ENCODE assay signal across 24 mouse cellular contexts in the genomic region with DNA sequence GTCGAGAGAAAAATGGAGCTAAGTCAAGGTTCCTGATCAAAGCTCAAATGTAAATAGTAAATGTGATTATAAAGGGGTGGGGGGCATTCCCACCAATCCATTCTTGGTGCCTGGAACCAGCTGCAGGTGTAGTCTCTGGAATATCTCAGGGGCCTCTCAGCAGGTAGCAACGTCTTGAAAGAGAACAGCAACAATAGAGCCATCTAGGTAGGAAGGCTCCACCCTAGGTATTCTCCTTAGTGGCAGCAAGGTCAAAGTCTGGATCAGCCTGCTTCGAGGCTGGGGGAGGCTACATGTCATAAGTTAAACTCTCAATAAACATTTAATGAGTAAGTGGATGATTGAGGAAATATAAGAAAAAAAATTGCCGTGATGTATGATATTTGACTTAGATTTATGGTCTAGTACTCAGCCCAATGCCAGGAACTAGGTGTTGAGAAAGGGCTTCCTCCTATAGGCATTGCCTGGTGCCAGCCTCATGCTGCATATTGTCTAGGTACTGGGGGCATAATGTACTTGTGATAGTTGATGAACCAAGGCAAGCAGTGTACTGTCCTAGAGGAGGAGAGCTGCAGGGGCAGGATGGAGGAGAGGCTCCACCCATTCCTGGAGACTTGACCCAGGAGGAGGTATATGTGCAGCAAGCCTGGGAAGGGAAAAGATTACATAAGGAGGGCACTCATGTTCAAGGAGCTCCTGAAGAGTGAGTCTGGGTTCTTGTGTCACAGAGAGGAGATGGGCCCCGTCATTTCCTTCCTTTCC. TPM values are rescaled to one million over a fixed set of nuclear protein-coding genes. Genes with fewer than 3 reads are reported as not detected.
DNase-seq lines count a peak whose midpoint lies in the region; ATAC-seq and TF ChIP-seq lines count a peak whose summit lies in the region.
"Had no signal": no experiment of that assay in that cellular context is flagged by ENCODE, and none has a peak within 500 bp of the region (broad histone marks: within the 10 kb centered on the region; RNA-seq: fewer than 3 reads in every experiment).

No protein-coding gene starts in this region.

- H3K9ac ChIP-seq in hindbrain, embryonic 14.5 days, result no peak overlapping the region
- H3K9ac ChIP-seq in forebrain, embryonic 12.5 days, result no peak overlapping the region
- H3K9ac ChIP-seq: heart, embryonic 15.5 days; hindbrain, embryonic 15.5 days; kidney, embryonic 15.5 days; liver, embryonic 14.5 days; midbrain, embryonic 13.5 days had no signal

- peaks cover 3% of the 10 kb centered on the region for H3K4me1 ChIP-seq in lung, adult 2 months (ENCODE audit: control insufficient read depth, insufficient read depth, low read length)
- peaks cover 28% of the 10 kb centered on the region for H3K4me1 ChIP-seq in small intestine, adult 2 months (ENCODE audit: control insufficient read depth, insufficient read depth, insufficient read length, low read length)
- no peaks in the 10 kb centered on the region for H3K4me1 ChIP-seq in hindbrain, embryonic 14.5 days (replicated peaks; ENCODE audit: control insufficient read depth, insufficient read depth, low read length)
- no peaks in the 10 kb centered on the region for H3K4me1 ChIP-seq in forebrain, embryonic 12.5 days
- H3K4me1 ChIP-seq: embryonic facial prominence, embryonic 10.5 days; hindbrain, embryonic 15.5 days; midbrain, embryonic 13.5 days had no signal

- H3K27ac ChIP-seq in small intestine, adult 2 months (ENCODE audit: insufficient read depth, low read depth, low read length), result peak overlapping the region; percentile 83
- no peak overlapping the region for H3K27ac ChIP-seq in hindbrain, embryonic 14.5 days
- no peak overlapping the region for H3K27ac ChIP-seq in forebrain, embryonic 12.5 days
- H3K27ac ChIP-seq: embryonic facial prominence, embryonic 10.5 days; heart, embryonic 15.5 days; hindbrain, embryonic 15.5 days; kidney, embryonic 15.5 days; liver, embryonic 14.5 days; midbrain, embryonic 13.5 days had no signal

- H3K9me3 ChIP-seq in hindbrain, embryonic 14.5 days (ENCODE audit: control insufficient read depth, low read length), result no peaks in the 10 kb centered on the region
- H3K9me3 ChIP-seq in forebrain, embryonic 12.5 days, result no peaks in the 10 kb centered on the region
- H3K9me3 ChIP-seq: embryonic facial prominence, embryonic 10.5 days; heart, embryonic 15.5 days; hindbrain, embryonic 15.5 days; midbrain, embryonic 13.5 days had no signal

- TF ChIP-seq POLR2A in lung, adult 2 months (IDR thresholded peaks at IDR 0.05; ENCODE audit: borderline replicate concordance, extremely low read depth, low read depth, low read length), result no peak
- TF ChIP-seq POLR2A in small intestine, adult 2 months (IDR thresholded peaks at IDR 0.05; ENCODE audit: low read depth, low read length), result no peak

- no peak overlapping the region for H3K4me2 ChIP-seq in hindbrain, embryonic 14.5 days (replicated peaks)
- H3K4me2 ChIP-seq in forebrain, embryonic 12.5 days, result no peak overlapping the region
- H3K4me2 ChIP-seq: heart, embryonic 15.5 days; hindbrain, embryonic 15.5 days; kidney, embryonic 15.5 days; midbrain, embryonic 13.5 days had no signal

- no peaks in the 10 kb centered on the region for H3K27me3 ChIP-seq in small intestine, adult 2 months (ENCODE audit: control insufficient read depth, insufficient read depth, low read length)
- no peaks in the 10 kb centered on the region for H3K27me3 ChIP-seq in hindbrain, embryonic 14.5 days (ENCODE audit: control insufficient read depth, insufficient read depth, low read length)
- H3K27me3 ChIP-seq in forebrain, embryonic 12.5 days, result no peaks in the 10 kb centered on the region
- H3K27me3 ChIP-seq: heart, embryonic 15.5 days; hindbrain, embryonic 15.5 days; kidney, embryonic 15.5 days; midbrain, embryonic 13.5 days had no signal

- H3K4me3 ChIP-seq in lung, adult 2 months (replicated peaks; ENCODE audit: extremely low read depth, low read depth, low read length), result no peak overlapping the region
- H3K4me3 ChIP-seq in small intestine, adult 2 months (ENCODE audit: low read depth, low read length), result no peak overlapping the region
- H3K4me3 ChIP-seq in hindbrain, embryonic 14.5 days (replicated peaks; ENCODE audit: low read length), result no peak overlapping the region
- no peak overlapping the region for H3K4me3 ChIP-seq in forebrain, embryonic 12.5 days (replicated peaks)
- H3K4me3 ChIP-seq: embryonic facial prominence, embryonic 10.5 days; heart, embryonic 15.5 days; hindbrain, embryonic 15.5 days; kidney, embryonic 15.5 days; midbrain, embryonic 13.5 days had no signal

- 46% methylated on average over 5 of the region's 5 CpGs for WGBS in lung, adult 2 months
- 18% methylated on average over 5 of the region's 5 CpGs for WGBS in small intestine, adult 2 months
- 71% methylated on average over 5 of the region's 5 CpGs for WGBS in hindbrain, embryonic 14.5 days
- 77% methylated on average over 5 of the region's 5 CpGs for WGBS in forebrain, embryonic 12.5 days

- no peaks in the 10 kb centered on the region for H3K36me3 ChIP-seq in small intestine, adult 2 months (ENCODE audit: control insufficient read depth, insufficient read depth, low read length)
- H3K36me3 ChIP-seq in hindbrain, embryonic 14.5 days (replicated peaks; ENCODE audit: control insufficient read depth, insufficient read depth), result no peaks in the 10 kb centered on the region
- H3K36me3 ChIP-seq in forebrain, embryonic 12.5 days (replicated peaks), result no peaks in the 10 kb centered on the region
- H3K36me3 ChIP-seq: embryonic facial prominence, embryonic 10.5 days; heart, embryonic 15.5 days; hindbrain, embryonic 15.5 days; kidney, embryonic 15.5 days; midbrain, embryonic 13.5 days had no signal

- peak; percentile 40 for DNase-seq in lung, postnatal 36 days
- no peak for DNase-seq in lung, adult 2 months
- no peak for DNase-seq in hindbrain, embryonic 14.5 days (ENCODE audit: low spot score)
- DNase-seq in spleen, adult 12 weeks (ENCODE audit: low spot score), result no peak
- DNase-seq: adrenal gland, postnatal 36 days; cerebellum, adult 11 months; cerebellum, adult 9-11 months; gastrocnemius, postnatal 14 days; heart, postnatal 36 days; kidney, adult 11 months; kidney, postnatal 4 days; layer of hippocampus, adult 9-11 months; right cerebral cortex, postnatal 14 days had no signal

- TF ChIP-seq CTCF in lung, adult 2 months (IDR thresholded peaks at IDR 0.05; ENCODE audit: insufficient read depth, low read length), result no peak
- no peak for TF ChIP-seq CTCF in small intestine, adult 2 months (IDR thresholded peaks at IDR 0.05; ENCODE audit: extremely low read depth, insufficient read length, insufficient replicate concordance, low read depth, low read length)

- peak; percentile 33; the same call in 1 of the 2 replicates for ATAC-seq in granulocyte monocyte progenitor cell, adult 5-6 weeks (replicated peaks; ENCODE audit: poor library complexity, severe bottlenecking)
- no peak for ATAC-seq in hindbrain, embryonic 14.5 days (ENCODE audit: low FRiP score)
- no peak for ATAC-seq in forebrain, embryonic 12.5 days (ENCODE audit: low FRiP score)
- ATAC-seq: forebrain, embryonic 16.5 days; midbrain, embryonic 13.5 days had no signal

RNA-seq across cellular contexts. Expression of gene Cd38, which starts 7.5 kb away (rescaled TPM):
- polyA plus RNA-seq in lung, adult 2 months (2012; rRNA removed), result 20.9 and 22.2 TPM in 2 replicates
- total RNA-seq in granulocyte monocyte progenitor cell, adult 5-6 weeks (2014; fragmentation: Nextera tagmentation), result not detected in 2 replicates
- 0.26 TPM in 1 of 2 replicates, not detected in the other for total RNA-seq in granulocyte monocyte progenitor cell, adult 5-6 weeks (2017)
- 12.4 and 17.6 TPM in 2 replicates for polyA plus RNA-seq in small intestine, adult 2 months (2012; rRNA removed)
- 3.3 and 5.2 TPM in 2 replicates for polyA plus RNA-seq in hindbrain, embryonic 14.5 days (2014; fragmentation: Nextera tagmentation; extraction: Ambion mirVana)
- 3.5 and 3.7 TPM in 2 replicates for polyA plus RNA-seq in forebrain, embryonic 12.5 days (2016; fragmentation: Nextera tagmentation; extraction: Ambion mirVana)

RNA-seq across cellular contexts. Expression of gene Fbxl5, which starts 39.4 kb away (rescaled TPM):
- polyA plus RNA-seq in lung, adult 2 months (2012; rRNA removed), result 20.3 and 31.4 TPM in 2 replicates
- total RNA-seq in granulocyte monocyte progenitor cell, adult 5-6 weeks (2014; fragmentation: Nextera tagmentation), result 31.2 and 47.8 TPM in 2 replicates
- 46.3 and 61.3 TPM in 2 replicates for total RNA-seq in granulocyte monocyte progenitor cell, adult 5-6 weeks (2017)
- 12.0 and 25.8 TPM in 2 replicates for polyA plus RNA-seq in small intestine, adult 2 months (2012; rRNA removed)
- polyA plus RNA-seq in hindbrain, embryonic 14.5 days (2014; fragmentation: Nextera tagmentation; extraction: Ambion mirVana), result 89.6 and 103 TPM in 2 replicates
- 70.1 and 70.5 TPM in 2 replicates for polyA plus RNA-seq in forebrain, embryonic 12.5 days (2016; fragmentation: Nextera tagmentation; extraction: Ambion mirVana)

RNA-seq across cellular contexts. Expression of gene Bst1, which starts 42.2 kb away (rescaled TPM):
- polyA plus RNA-seq in lung, adult 2 months (2012; rRNA removed), result 8.4 and 8.8 TPM in 2 replicates
- 1.8 TPM in 1 of 2 replicates, not detected in the other for total RNA-seq in granulocyte monocyte progenitor cell, adult 5-6 weeks (2014; fragmentation: Nextera tagmentation)
- 0.46 and 1.0 TPM in 2 replicates for total RNA-seq in granulocyte monocyte progenitor cell, adult 5-6 weeks (2017)
- polyA plus RNA-seq in small intestine, adult 2 months (2012; rRNA removed), result 25.9 and 87.8 TPM in 2 replicates
- not detected in 2 replicates for polyA plus RNA-seq in hindbrain, embryonic 14.5 days (2014; fragmentation: Nextera tagmentation; extraction: Ambion mirVana)
- not detected in 2 replicates for polyA plus RNA-seq in forebrain, embryonic 12.5 days (2016; fragmentation: Nextera tagmentation; extraction: Ambion mirVana)
- total RNA-seq: left cerebral cortex, adult 18-20 months had no signal
- polyA plus RNA-seq: forebrain, embryonic 16.5 days; midbrain, embryonic 13.5 days had no signal

RNA-seq across cellular contexts. Expression of gene Gm7879, which starts 52.1 kb away (rescaled TPM):
- 0.34 TPM in 1 of 2 replicates, not detected in the other for polyA plus RNA-seq in lung, adult 2 months (2012; rRNA removed)
- 3.5 and 8.0 TPM in 2 replicates for total RNA-seq in granulocyte monocyte progenitor cell, adult 5-6 weeks (2014; fragmentation: Nextera tagmentation)
- total RNA-seq in granulocyte monocyte progenitor cell, adult 5-6 weeks (2017), result 13.4 and 14.1 TPM in 2 replicates
- not detected in 2 replicates for polyA plus RNA-seq in small intestine, adult 2 months (2012; rRNA removed)
- 0.70 TPM in 1 of 2 replicates, not detected in the other for polyA plus RNA-seq in hindbrain, embryonic 14.5 days (2014; fragmentation: Nextera tagmentation; extraction: Ambion mirVana)
- polyA plus RNA-seq in forebrain, embryonic 12.5 days (2016; fragmentation: Nextera tagmentation; extraction: Ambion mirVana), result 1.3 TPM in 1 of 2 replicates, not detected in the other
- polyA plus RNA-seq: forebrain, embryonic 16.5 days; hindbrain, embryonic 15.5 days had no signal
